Mouse (Mus musculus) kidney, adult 2 months (tissue): ENCODE measurements around the gene Zfp771. TPM values are rescaled to one million over a fixed set of nuclear protein-coding genes. Genes with fewer than 3 reads are reported as not detected.
A peak's percentile ranks its signal among the peaks of the same experiment; 100 is the strongest.

Experiments used
- DNase-seq: peaks from one replicate; pipeline ENCODE4 v3.0.0; 2021
- H3K27ac ChIP-seq: fragments of 200-500 bp; 2 replicates; pipeline ENCODE4 v1.5.1; 2012; ENCODE audit warnings: low read depth, low read length, control low read depth, inconsistent platforms; ENCODE audit not compliant: insufficient read depth
- H3K27me3 ChIP-seq: fragments of 200-500 bp; replicated peaks from 2 replicates; pipeline ENCODE4 v1.6.1; 2012; ENCODE audit warnings: mild to moderate bottlenecking, moderate library complexity, low read length, inconsistent platforms; ENCODE audit not compliant: control insufficient read depth, insufficient read depth
- H3K36me3 ChIP-seq: fragments of 200-500 bp; 2 replicates; pipeline ENCODE4 v1.6.1; 2012; ENCODE audit warnings: mild to moderate bottlenecking, moderate library complexity, low read length, inconsistent platforms; ENCODE audit not compliant: control insufficient read depth, insufficient read depth
- H3K4me1 ChIP-seq: fragments of 200-500 bp; 2 replicates; pipeline ENCODE4 v1.6.1; 2011; ENCODE audit warnings: low read length; ENCODE audit not compliant: control insufficient read depth, insufficient read depth
- H3K4me3 ChIP-seq: fragments of 200-500 bp; 2 replicates; pipeline ENCODE4 v1.5.1; 2011; ENCODE audit warnings: mild to moderate bottlenecking, low read depth, low read length, control low read depth; ENCODE audit not compliant: insufficient read depth
- CTCF ChIP-seq: fragments of 200-500 bp; conservative IDR thresholded peaks from 2 replicates; pipeline ENCODE4 v1.5.1; 2011; ENCODE audit warnings: low read depth, mild to moderate bottlenecking, control low read depth, low read length, moderate library complexity, mixed read lengths; ENCODE audit not compliant: insufficient read depth, insufficient read length
- POLR2A ChIP-seq: fragments of 200-500 bp; IDR thresholded peaks from one replicate; pipeline ENCODE4 v1.6.1; 2011; ENCODE audit warnings: low read depth, low read length, control low read depth
- WGBS: fragments of 180-500 bp; shearing (Covaris S2); methylation state at CpG from one replicate; pipeline ENCODE4 v1.1.7; 2018; 5-methylcytosine and 5-hydroxymethylcytosine counted together
- polyA plus RNA-seq: library from polyadenylated mRNA; depleted of rRNA; stranded (reverse); fragments of >200 nt; gene quantifications from 2 replicates; pipeline ENCODE4 v1.2.3, GENCODE M21; 2012

Zfp771 gene
- polyA plus RNA-seq, 1 experiment, result 48.4 TPM

- no peak overlapping the region for H3K27ac ChIP-seq
- 91% methylated on average over 4 of the region's 4 CpGs for WGBS
- no peak for DNase-seq
- H3K36me3 ChIP-seq, result no peaks in the 10 kb centered on the region
- H3K27me3 ChIP-seq, result no peaks in the 10 kb centered on the region
- no peaks in the 10 kb centered on the region; the same call in 1 of the 2 replicates for H3K4me1 ChIP-seq
- no peak for TF ChIP-seq CTCF
- TF ChIP-seq POLR2A, result no peak
- no peak overlapping the region for H3K4me3 ChIP-seq
These were observed 25.4 kb upstream of the Zfp771 start for GRCm38 (mm10) chr7:127218670-127219069.

GRCm38 (mm10) chr7:127220440-127220839 lies 23.6 kb upstream of the Zfp771 start:
- H3K4me1 ChIP-seq, result no peaks in the 10 kb centered on the region
- H3K27me3 ChIP-seq, result no peaks in the 10 kb centered on the region
- no peak overlapping the region for H3K4me3 ChIP-seq
- H3K27ac ChIP-seq, result no peak overlapping the region
- DNase-seq, result no peak
- WGBS, result 78% methylated on average over 6 of the region's 6 CpGs
- TF ChIP-seq POLR2A, result no peak
- TF ChIP-seq CTCF, result no peak
- no peaks in the 10 kb centered on the region for H3K36me3 ChIP-seq

- no peaks in the 10 kb centered on the region for H3K4me1 ChIP-seq
These were observed 21.0 kb upstream of the Zfp771 start for GRCm38 (mm10) chr7:127223106-127223505.

GRCm38 (mm10) chr7:127223515-127224478 lies 20.3 kb upstream of the Zfp771 start:
- DNase-seq, result no peak
- H3K27ac ChIP-seq, result no peak overlapping the region
- WGBS, result 79% methylated on average over 6 of the region's 6 CpGs
- H3K4me1 ChIP-seq, result no peaks in the 10 kb centered on the region
- no peaks in the 10 kb centered on the region for H3K36me3 ChIP-seq
- no peak for TF ChIP-seq CTCF
- no peak for TF ChIP-seq POLR2A
- no peak overlapping the region for H3K4me3 ChIP-seq
- H3K27me3 ChIP-seq, result no peaks in the 10 kb centered on the region

More at GRCm38 (mm10) chr7:127223106-127223505, 21.0 kb upstream of the Zfp771 start:
- no peak overlapping the region for H3K27ac ChIP-seq
- H3K4me3 ChIP-seq, result no peak overlapping the region
- no peak for TF ChIP-seq POLR2A
- no peak for TF ChIP-seq CTCF
- no peaks in the 10 kb centered on the region for H3K27me3 ChIP-seq
- 94% methylated on average over 3 of the region's 3 CpGs for WGBS
- DNase-seq, result no peak
- no peaks in the 10 kb centered on the region for H3K36me3 ChIP-seq

- 86% methylated on average over 6 of the region's 6 CpGs for WGBS
- Histone ChIP-seq H3K4me1 (no peaks in the 10 kb centered on the region), H3K27me3 (no peaks in the 10 kb centered on the region), H3K27ac (no peak overlapping the region), H3K4me3 (no peak overlapping the region), H3K36me3 (no peaks in the 10 kb centered on the region)
- TF ChIP-seq POLR2A (no peak), CTCF (no peak)
- DNase-seq, result no peak
These were observed 19.5 kb upstream of the Zfp771 start for GRCm38 (mm10) chr7:127224616-127225015.

- Histone ChIP-seq H3K27me3 (no peaks in the 10 kb centered on the region), H3K4me1 (no peaks in the 10 kb centered on the region), H3K36me3 (no peaks in the 10 kb centered on the region), H3K27ac (no peak overlapping the region), H3K4me3 (no peak overlapping the region)
- TF ChIP-seq POLR2A (no peak), CTCF (no peak)
- 87% methylated on average over 11 of the region's 11 CpGs for WGBS
- DNase-seq, result no peak
These were observed 18.7 kb upstream of the Zfp771 start for GRCm38 (mm10) chr7:127225147-127225995.

GRCm38 (mm10) chr7:127228615-127229303 lies 15.3 kb upstream of the Zfp771 start:
- no peak overlapping the region for H3K27ac ChIP-seq

More at GRCm38 (mm10) chr7:127228615-127229303, 15.3 kb upstream of the Zfp771 start:
- H3K27me3 ChIP-seq, result no peaks in the 10 kb centered on the region
- H3K4me1 ChIP-seq, result peaks cover 9% of the 10 kb centered on the region
- TF ChIP-seq CTCF (peak; percentile 95), POLR2A (no peak)
- peak; percentile 83 for DNase-seq
- 51% methylated on average over 4 of the region's 4 CpGs for WGBS
- H3K4me3 ChIP-seq, result no peak overlapping the region
- H3K36me3 ChIP-seq, result no peaks in the 10 kb centered on the region
